In genomic region chr7:24628685-24629610, GRCm38 (mm10) we compare ENCODE assay signal across 8 mouse cellular contexts. TPM values are rescaled to one million over a fixed set of nuclear protein-coding genes. Genes with fewer than 3 reads are reported as not detected.
DNase-seq lines count a peak whose midpoint lies in the region; ATAC-seq and TF ChIP-seq lines count a peak whose summit lies in the region.

No protein-coding gene starts in this region.

- ATAC-seq in embryonic facial prominence, embryonic 15.5 days (ENCODE audit: insufficient number of reproducible peaks, low FRiP score, low TSS enrichment, low read depth) = peak; percentile 79
- peak; percentile 62; the same call in 1 of the 2 replicates for ATAC-seq in heart, embryonic 13.5 days (ENCODE audit: extremely low read depth, insufficient number of reproducible peaks, low FRiP score, low TSS enrichment)
- peak; percentile 93 for ATAC-seq in kidney, embryonic 16.5 days (ENCODE audit: low FRiP score, low TSS enrichment)
- ATAC-seq in lung, embryonic 15.5 days (ENCODE audit: borderline replicate concordance, extremely low read depth, low FRiP score, low TSS enrichment) = peak; percentile 92

- H3K27ac ChIP-seq in embryonic facial prominence, embryonic 15.5 days (replicated peaks) = peak overlapping the region; percentile 74; the same call in 1 of the 2 replicates
- no peak overlapping the region for H3K27ac ChIP-seq in heart, embryonic 13.5 days (replicated peaks)
- no peak overlapping the region for H3K27ac ChIP-seq in kidney, embryonic 16.5 days (ENCODE audit: low read length)
- peak overlapping the region; percentile 53 for H3K27ac ChIP-seq in lung, embryonic 15.5 days
- H3K27ac ChIP-seq in olfactory bulb, adult 2 months (ENCODE audit: insufficient read depth, low read depth, low read length) = no peak overlapping the region
- H3K27ac ChIP-seq in thymus, adult 2 months (ENCODE audit: control insufficient read depth, insufficient read depth, low read length) = peak overlapping the region; percentile 14; the same call in 1 of the 2 replicates

- no peaks in the 10 kb centered on the region for H3K9me3 ChIP-seq in embryonic facial prominence, embryonic 15.5 days (replicated peaks)
- H3K9me3 ChIP-seq in heart, embryonic 13.5 days = no peaks in the 10 kb centered on the region
- no peaks in the 10 kb centered on the region for H3K9me3 ChIP-seq in kidney, embryonic 16.5 days (ENCODE audit: low read length)
- H3K9me3 ChIP-seq in lung, embryonic 15.5 days = no peaks in the 10 kb centered on the region

- no peaks in the 10 kb centered on the region for H3K27me3 ChIP-seq in embryonic facial prominence, embryonic 15.5 days
- peaks cover 32% of the 10 kb centered on the region for H3K27me3 ChIP-seq in heart, embryonic 13.5 days (replicated peaks)
- no peaks in the 10 kb centered on the region for H3K27me3 ChIP-seq in kidney, embryonic 16.5 days (ENCODE audit: insufficient read depth, low read length)
- H3K27me3 ChIP-seq in lung, embryonic 15.5 days = no peaks in the 10 kb centered on the region
- H3K27me3 ChIP-seq in thymus, adult 2 months (ENCODE audit: control insufficient read depth, insufficient read depth, low read length) = no peaks in the 10 kb centered on the region

- WGBS in embryonic facial prominence, embryonic 15.5 days = 6% methylated on average over 32 of the region's 33 CpGs
- WGBS in heart, embryonic 13.5 days = 9% methylated on average over 33 of the region's 33 CpGs
- WGBS in kidney, embryonic 16.5 days = 6% methylated on average over 31 of the region's 33 CpGs
- 6% methylated on average over 33 of the region's 33 CpGs for whole genome bisulfite sequencing in lung, embryonic 15.5 days
- WGBS in olfactory bulb, adult 2 months = 18% methylated on average over 33 of the region's 33 CpGs
- WGBS in thymus, adult 2 months = 12% methylated on average over 33 of the region's 33 CpGs

- DNase-seq in 416B (ENCODE audit: low read depth) = peak; percentile 55
- peak; percentile 92 for DNase-seq in adrenal gland, postnatal 10 days
- peak; percentile 82 for DNase-seq in thymus, adult 2 months

- H3K4me3 ChIP-seq in embryonic facial prominence, embryonic 15.5 days (replicated peaks) = peak overlapping the region; percentile 40
- H3K4me3 ChIP-seq in heart, embryonic 13.5 days = peak overlapping the region; percentile 49
- H3K4me3 ChIP-seq in kidney, embryonic 16.5 days (ENCODE audit: low read length) = peak overlapping the region; percentile 43
- H3K4me3 ChIP-seq in lung, embryonic 15.5 days = peak overlapping the region; percentile 33
- H3K4me3 ChIP-seq in olfactory bulb, adult 2 months (ENCODE audit: insufficient read depth, low read depth, low read length) = peak overlapping the region; percentile 12
- H3K4me3 ChIP-seq in thymus, adult 2 months (ENCODE audit: control insufficient read depth, insufficient read depth, low read length) = peak overlapping the region; percentile 20; the same call in 1 of the 2 replicates

- TF ChIP-seq POLR2A in olfactory bulb, adult 2 months (IDR thresholded peaks at IDR 0.05; ENCODE audit: insufficient read depth, low read depth, low read length) = no peak
- no peak for TF ChIP-seq POLR2A in thymus, adult 2 months (IDR thresholded peaks at IDR 0.05; ENCODE audit: control insufficient read depth, extremely low read depth, insufficient read depth, low read length, poor library complexity)

- H3K4me1 ChIP-seq in embryonic facial prominence, embryonic 15.5 days = peaks cover 9% of the 10 kb centered on the region
- peaks cover 4% of the 10 kb centered on the region for H3K4me1 ChIP-seq in heart, embryonic 13.5 days
- peaks cover 7% of the 10 kb centered on the region for H3K4me1 ChIP-seq in kidney, embryonic 16.5 days (ENCODE audit: insufficient read depth, low read length)
- peaks cover 7% of the 10 kb centered on the region; the same call in 1 of the 2 replicates for H3K4me1 ChIP-seq in lung, embryonic 15.5 days
- H3K4me1 ChIP-seq in olfactory bulb, adult 2 months (ENCODE audit: control insufficient read depth, insufficient read depth, low read length) = peaks cover 3% of the 10 kb centered on the region; the same call in 1 of the 2 replicates
- H3K4me1 ChIP-seq in thymus, adult 2 months (replicated peaks; ENCODE audit: control insufficient read depth, insufficient read depth, low read length) = peaks cover 6% of the 10 kb centered on the region

- H3K4me2 ChIP-seq in embryonic facial prominence, embryonic 15.5 days (replicated peaks) = peak overlapping the region; percentile 71
- H3K4me2 ChIP-seq in heart, embryonic 13.5 days = peak overlapping the region; percentile 71
- peak overlapping the region; percentile 70 for H3K4me2 ChIP-seq in kidney, embryonic 16.5 days (replicated peaks; ENCODE audit: low read depth, low read length)
- H3K4me2 ChIP-seq in lung, embryonic 15.5 days = peak overlapping the region; percentile 63

- peak overlapping the region; percentile 39 for H3K9ac ChIP-seq in embryonic facial prominence, embryonic 15.5 days
- peak overlapping the region; percentile 80 for H3K9ac ChIP-seq in heart, embryonic 13.5 days
- peak overlapping the region; percentile 65 for H3K9ac ChIP-seq in kidney, embryonic 16.5 days (replicated peaks; ENCODE audit: low read length)
- H3K9ac ChIP-seq in lung, embryonic 15.5 days = peak overlapping the region; percentile 50

- H3K36me3 ChIP-seq in embryonic facial prominence, embryonic 15.5 days = no peaks in the 10 kb centered on the region
- no peaks in the 10 kb centered on the region for H3K36me3 ChIP-seq in heart, embryonic 13.5 days
- H3K36me3 ChIP-seq in kidney, embryonic 16.5 days (ENCODE audit: insufficient read depth, low read length) = no peaks in the 10 kb centered on the region
- H3K36me3 ChIP-seq in lung, embryonic 15.5 days = no peaks in the 10 kb centered on the region
- peaks cover 12% of the 10 kb centered on the region for H3K36me3 ChIP-seq in thymus, adult 2 months (ENCODE audit: control insufficient read depth, insufficient read depth, low read length)

- no peak for TF ChIP-seq CTCF in olfactory bulb, adult 2 months (IDR thresholded peaks at IDR 0.05; ENCODE audit: insufficient read depth, low read depth, low read length)
- TF ChIP-seq CTCF in thymus, adult 2 months (IDR thresholded peaks at IDR 0.05; ENCODE audit: borderline replicate concordance, control insufficient read depth, extremely low read depth, insufficient read depth, low read length, poor library complexity) = no peak

RNA-seq across cellular contexts. Expression of gene Lypd3, which starts 7.4 kb away (rescaled TPM):
- under 1 TPM; 0.24 to 0.27 TPM for total RNA-seq in adrenal gland, postnatal 10 days (2021)
- 94.6 and 109 TPM in 2 replicates for polyA plus RNA-seq in embryonic facial prominence, embryonic 15.5 days (2015; fragmentation: Nextera tagmentation; extraction: Ambion mirVana)
- 0.09 and 0.20 TPM in 2 replicates for polyA plus RNA-seq in heart, embryonic 13.5 days (2015; fragmentation: Nextera tagmentation; extraction: Ambion mirVana)
- 0.75 and 1.0 TPM in 2 replicates for polyA plus RNA-seq in kidney, embryonic 16.5 days (2015; fragmentation: Nextera tagmentation; extraction: Ambion mirVana)
- 0.18 and 0.40 TPM in 2 replicates for polyA plus RNA-seq in lung, embryonic 15.5 days (2015; fragmentation: Nextera tagmentation; extraction: Ambion mirVana)
- polyA plus RNA-seq in olfactory bulb, adult 2 months (2012; ENCODE audit: insufficient read depth, insufficient read length, low replicate concordance, missing spikeins) = not detected in 2 replicates
- polyA plus RNA-seq in thymus, adult 2 months (2012; rRNA removed) = 4.2 and 4.7 TPM in 2 replicates

RNA-seq across cellular contexts. Expression of gene Phldb3, which starts 18.4 kb away (rescaled TPM):
- total RNA-seq in adrenal gland, postnatal 10 days (2021) = 1 to 10 TPM; 3.6 TPM
- 1.1 and 1.4 TPM in 2 replicates for polyA plus RNA-seq in embryonic facial prominence, embryonic 15.5 days (2015; fragmentation: Nextera tagmentation; extraction: Ambion mirVana)
- 0.05 TPM in 1 of 2 replicates, not detected in the other for polyA plus RNA-seq in heart, embryonic 13.5 days (2015; fragmentation: Nextera tagmentation; extraction: Ambion mirVana)
- 0.14 and 0.22 TPM in 2 replicates for polyA plus RNA-seq in kidney, embryonic 16.5 days (2015; fragmentation: Nextera tagmentation; extraction: Ambion mirVana)
- polyA plus RNA-seq in lung, embryonic 15.5 days (2015; fragmentation: Nextera tagmentation; extraction: Ambion mirVana) = 0.15 and 0.21 TPM in 2 replicates
- not detected in 2 replicates for polyA plus RNA-seq in olfactory bulb, adult 2 months (2012; ENCODE audit: insufficient read depth, insufficient read length, low replicate concordance, missing spikeins)
- 10.7 and 11.5 TPM in 2 replicates for polyA plus RNA-seq in thymus, adult 2 months (2012; rRNA removed)

RNA-seq across cellular contexts. Expression of gene Zfp575, which starts 41.5 kb away (rescaled TPM):
- total RNA-seq in adrenal gland, postnatal 10 days (2021) = under 1 TPM; 0.54 to 0.73 TPM
- 6.9 and 7.9 TPM in 2 replicates for polyA plus RNA-seq in embryonic facial prominence, embryonic 15.5 days (2015; fragmentation: Nextera tagmentation; extraction: Ambion mirVana)
- 0.78 and 0.88 TPM in 2 replicates for polyA plus RNA-seq in heart, embryonic 13.5 days (2015; fragmentation: Nextera tagmentation; extraction: Ambion mirVana)
- 3.8 and 3.9 TPM in 2 replicates for polyA plus RNA-seq in kidney, embryonic 16.5 days (2015; fragmentation: Nextera tagmentation; extraction: Ambion mirVana)
- 2.8 and 3.0 TPM in 2 replicates for polyA plus RNA-seq in lung, embryonic 15.5 days (2015; fragmentation: Nextera tagmentation; extraction: Ambion mirVana)
- not detected in 2 replicates for polyA plus RNA-seq in olfactory bulb, adult 2 months (2012; ENCODE audit: insufficient read depth, insufficient read length, low replicate concordance, missing spikeins)
- polyA plus RNA-seq in thymus, adult 2 months (2012; rRNA removed) = 0.24 and 0.98 TPM in 2 replicates

RNA-seq across cellular contexts. Expression of gene Ethe1, which starts 41.6 kb away (rescaled TPM):
- total RNA-seq in adrenal gland, postnatal 10 days (2021) = 10 to 100 TPM; 20.0 to 23.1 TPM
- 27.3 and 27.8 TPM in 2 replicates for polyA plus RNA-seq in embryonic facial prominence, embryonic 15.5 days (2015; fragmentation: Nextera tagmentation; extraction: Ambion mirVana)
- polyA plus RNA-seq in heart, embryonic 13.5 days (2015; fragmentation: Nextera tagmentation; extraction: Ambion mirVana) = 19.3 and 23.9 TPM in 2 replicates
- polyA plus RNA-seq in kidney, embryonic 16.5 days (2015; fragmentation: Nextera tagmentation; extraction: Ambion mirVana) = 53.0 and 55.2 TPM in 2 replicates
- polyA plus RNA-seq in lung, embryonic 15.5 days (2015; fragmentation: Nextera tagmentation; extraction: Ambion mirVana) = 23.8 and 24.2 TPM in 2 replicates
- polyA plus RNA-seq in olfactory bulb, adult 2 months (2012; ENCODE audit: insufficient read depth, insufficient read length, low replicate concordance, missing spikeins) = not detected in 2 replicates
- 43.3 and 45.9 TPM in 2 replicates for polyA plus RNA-seq in thymus, adult 2 months (2012; rRNA removed)

RNA-seq across cellular contexts. Expression of gene Tex101, which starts 47.5 kb away (rescaled TPM):
- total RNA-seq in adrenal gland, postnatal 10 days (2021) = not detected
- not detected in 2 replicates for polyA plus RNA-seq in embryonic facial prominence, embryonic 15.5 days (2015; fragmentation: Nextera tagmentation; extraction: Ambion mirVana)
- polyA plus RNA-seq in heart, embryonic 13.5 days (2015; fragmentation: Nextera tagmentation; extraction: Ambion mirVana) = not detected in 2 replicates
- 0.20 TPM in 1 of 2 replicates, not detected in the other for polyA plus RNA-seq in kidney, embryonic 16.5 days (2015; fragmentation: Nextera tagmentation; extraction: Ambion mirVana)
- not detected in 2 replicates for polyA plus RNA-seq in lung, embryonic 15.5 days (2015; fragmentation: Nextera tagmentation; extraction: Ambion mirVana)
- not detected in 2 replicates for polyA plus RNA-seq in olfactory bulb, adult 2 months (2012; ENCODE audit: insufficient read depth, insufficient read length, low replicate concordance, missing spikeins)
- polyA plus RNA-seq in thymus, adult 2 months (2012; rRNA removed) = 0.38 TPM in 1 of 2 replicates, not detected in the other

Comparison
In these comparisons a context has a peak if more than half of its experiments do, and no peak if none do; other contexts are left out.
1. H3K27ac ChIP-seq: peak in embryonic facial prominence, embryonic 15.5 days (single experiment), lung, embryonic 15.5 days (single experiment) and thymus, adult 2 months (single experiment); none in heart, embryonic 13.5 days (single experiment), kidney, embryonic 16.5 days (single experiment) and olfactory bulb, adult 2 months (single experiment).
2. RNA of gene Lypd3, which starts 7.4 kb away (polyA plus RNA-seq): 94.6 to 109 TPM in embryonic facial prominence, embryonic 15.5 days; 4.2 to 4.7 TPM in thymus, adult 2 months, 0.75 to 1.0 TPM in kidney, embryonic 16.5 days, 0.18 to 0.40 TPM in lung, embryonic 15.5 days, 0.09 to 0.20 TPM in heart, embryonic 13.5 days and not detected in olfactory bulb, adult 2 months; every median in the first group is over 10 times any median in the second.
3. Peak in every context shown above with its lines, with median percentiles within 50 percentile points of each other: DNase-seq, ATAC-seq, H3K4me2 ChIP-seq, H3K4me3 ChIP-seq and H3K9ac ChIP-seq.